Mouse (Mus musculus) MN1 (cell line): Measurements from ENCODE around the gene Atp5f1.
"Not testable (repeated sequence)": the region's sequence is repeated elsewhere in the genome, so short reads cannot be mapped to it uniquely, and the experiment has no call there.

Experiments
- DNase-seq: peaks from one replicate; pipeline ENCODE4 v3.0.0-alpha.2; 2016; ENCODE audit warnings: low spot score

Gene Atp5f1

DNA sequence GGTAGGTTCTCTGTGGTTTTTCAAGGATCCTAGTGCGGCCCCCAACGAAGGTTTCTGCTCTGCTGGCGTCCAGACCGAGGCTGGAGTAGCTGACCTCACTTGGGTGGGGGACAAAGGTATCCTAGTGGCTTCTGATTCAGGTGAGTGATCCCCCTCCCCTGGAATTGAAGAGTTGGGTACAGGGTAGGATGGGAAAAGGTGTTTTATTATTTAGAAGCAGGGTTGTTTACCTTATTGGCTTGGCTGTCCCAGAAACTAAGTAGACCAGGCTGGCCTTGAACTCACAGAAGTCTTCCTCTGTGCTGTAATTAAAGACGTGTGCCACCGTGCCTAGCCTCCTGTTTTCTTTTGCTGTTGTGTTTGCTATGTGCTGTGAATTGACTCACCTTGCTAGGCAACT lies at the start of gene Atp5f1:
Atp5f1 (minus strand) TSS at position 101 of the 400 bp plus-strand sequence.
- DNase-seq: no peak

GRCm38 (mm10) chr3:106003360-106003759 lies 43.5 kb upstream of the Atp5f1 start:
- not testable (repeated sequence) for DNase-seq

GRCm38 (mm10) chr3:106001416-106002370 lies 41.8 kb upstream of the Atp5f1 start:
- DNase-seq: no peak

DNA sequence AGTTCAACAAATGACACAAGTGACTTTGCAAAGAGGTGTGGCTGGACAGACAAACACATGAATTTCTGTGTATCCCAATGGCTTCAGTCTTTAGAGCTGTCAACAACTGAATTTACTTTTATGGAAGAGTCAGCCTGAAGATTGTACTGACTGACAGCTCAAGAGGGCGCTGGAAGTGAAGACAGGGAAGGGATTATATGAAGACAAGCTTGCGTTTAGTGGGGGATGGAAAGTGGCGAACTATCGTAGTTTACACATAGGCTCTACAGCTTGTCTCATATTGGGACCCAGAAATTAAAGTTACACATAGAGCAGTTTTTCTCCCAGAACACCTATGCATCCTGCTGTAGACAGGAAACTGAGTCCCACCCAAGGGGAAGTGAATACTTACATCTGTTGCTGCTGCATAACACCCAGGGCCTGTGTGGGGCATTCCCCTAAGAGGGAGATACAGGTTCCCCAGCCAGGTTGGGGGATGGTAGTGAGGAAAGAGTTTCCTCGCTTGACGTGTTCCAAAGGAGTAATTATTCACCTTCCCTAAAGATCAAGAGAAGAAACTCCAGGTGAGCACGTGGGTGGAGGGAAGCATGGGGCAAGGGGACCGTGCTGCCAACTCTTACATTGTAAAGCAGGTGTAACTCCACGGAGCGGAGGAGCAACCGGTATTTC lies 40.9 kb upstream of the Atp5f1 start:
- DNase-seq: no peak

DNA sequence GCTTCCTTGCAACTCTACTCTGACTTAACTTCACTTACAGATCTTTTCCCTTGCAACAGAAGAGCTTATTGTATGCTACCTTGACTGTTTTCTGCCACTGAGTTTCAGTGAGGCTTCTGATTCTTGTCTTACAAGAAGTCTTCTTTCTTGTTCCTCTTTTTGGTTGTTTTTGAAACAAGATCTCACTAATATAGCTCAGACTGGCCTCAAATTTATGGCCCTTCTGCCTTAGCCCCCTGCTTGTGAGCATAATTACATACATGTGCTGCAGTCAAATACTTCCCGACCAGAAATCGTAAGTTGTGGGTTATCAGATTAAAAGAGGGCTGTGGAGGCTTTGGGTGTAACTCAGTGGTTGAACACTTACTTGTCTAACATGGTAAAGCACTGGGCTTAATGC lies 34.8 kb upstream of the Atp5f1 start:
- DNase-seq: no peak

GRCm38 (mm10) chr3:105991653-105992283 lies 31.9 kb upstream of the Atp5f1 start:
- DNase-seq: peak; percentile 46

DNA sequence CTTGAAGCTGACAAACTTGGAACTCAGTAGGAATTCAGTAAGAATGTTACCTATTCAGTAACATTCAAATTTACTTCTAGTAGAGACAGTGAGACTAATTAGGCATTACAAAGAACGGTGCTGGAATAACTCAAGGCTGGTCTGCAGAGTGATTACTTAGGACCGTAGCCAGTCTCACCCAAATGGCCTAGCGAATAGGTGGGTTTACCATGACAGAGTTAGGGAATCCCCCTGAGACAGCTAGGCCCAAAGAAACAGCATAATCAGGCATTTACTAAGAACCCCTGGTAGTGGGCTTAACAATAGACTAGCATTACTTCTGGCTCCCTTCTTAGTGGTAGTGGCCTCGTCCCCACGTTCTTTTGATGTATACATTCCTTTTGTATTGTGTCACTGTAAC lies 29.7 kb upstream of the Atp5f1 start:
- not testable (repeated sequence) for DNase-seq

DNA sequence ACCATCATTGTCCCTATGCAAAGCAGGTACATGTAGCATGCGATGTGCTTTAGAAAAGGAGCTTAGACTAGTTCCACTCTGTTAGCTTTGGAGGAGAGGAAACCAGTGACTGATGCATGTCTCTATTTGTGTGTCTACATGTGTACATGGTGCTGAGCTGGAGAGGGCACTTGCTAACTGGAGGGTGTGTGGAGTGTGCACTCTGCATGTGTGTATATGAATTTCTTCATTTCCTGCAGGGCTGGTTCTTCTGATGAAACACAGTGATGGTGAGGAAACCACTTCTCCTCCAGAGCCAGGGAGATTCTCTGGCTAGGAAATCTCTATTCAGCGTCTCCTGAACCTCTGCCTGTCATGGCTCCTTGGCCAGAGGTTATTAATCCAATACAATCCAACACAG lies 14.3 kb upstream of the Atp5f1 start:
- no peak for DNase-seq

GRCm38 (mm10) chr3:105973411-105973810 lies 13.5 kb upstream of the Atp5f1 start, which contains the start of gene Ovgp1:
TSS of gene Ovgp1 (plus strand) at chr3:105973711.
- no peak for DNase-seq

DNA sequence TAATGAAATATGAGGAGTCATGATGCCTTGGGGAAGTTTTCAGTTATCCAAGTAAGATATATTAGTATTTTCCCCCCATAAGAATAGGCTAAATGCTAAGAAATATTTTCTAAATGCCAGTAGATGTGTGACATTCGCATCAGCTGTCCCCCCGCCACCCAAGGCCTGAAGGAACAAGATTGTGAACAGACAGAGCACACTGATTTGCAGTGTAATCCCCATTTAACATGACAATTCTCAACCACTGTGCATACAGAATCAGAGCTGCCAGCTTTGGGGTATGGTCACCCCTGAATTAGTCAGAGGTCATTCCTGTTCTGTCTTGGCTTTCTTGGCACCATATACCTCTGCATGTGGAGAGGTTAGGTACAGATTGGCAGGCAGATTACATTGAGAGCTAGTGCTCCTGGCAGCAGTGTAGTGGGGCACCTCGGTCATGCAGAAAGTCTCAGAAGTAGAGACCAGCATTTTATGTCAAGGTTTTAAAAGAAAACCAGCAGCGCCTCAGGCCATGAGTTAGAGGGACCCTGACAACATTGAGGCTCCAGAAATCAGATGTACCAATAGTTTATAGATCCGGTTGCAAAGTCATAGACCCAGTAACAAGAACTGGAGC lies 12.0 kb upstream of the Atp5f1 start:
- DNase-seq: no peak

- DNase-seq: peak; percentile 17
Observed at GRCm38 (mm10) chr3:105960700-105961099, 801 bp upstream of the Atp5f1 start.

DNA sequence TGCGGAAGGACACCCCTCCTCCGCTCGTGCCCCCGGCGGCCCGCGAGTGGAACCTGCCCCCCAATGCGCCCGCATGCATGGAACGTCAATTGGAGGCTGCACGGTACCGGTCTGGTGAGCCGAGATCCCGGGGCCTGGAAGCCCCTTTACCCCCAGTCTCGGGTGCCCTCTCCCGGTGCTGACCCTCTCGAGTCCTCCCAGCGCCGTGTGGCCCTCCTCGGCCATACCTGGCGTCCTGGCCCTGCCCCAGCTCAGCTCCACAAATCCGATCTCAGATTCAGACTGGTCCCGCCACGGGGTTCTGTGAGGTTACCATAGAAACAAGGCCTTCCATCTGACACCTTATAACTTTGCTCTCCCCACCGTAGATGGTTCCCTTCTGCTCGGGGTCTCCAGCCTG lies 314 bp downstream of the Atp5f1 start:
- peak; percentile 42 for DNase-seq

GRCm38 (mm10) chr3:105958974-105959580 lies 822 bp downstream of the Atp5f1 start, which contains the start of gene Wdr77:
TSS of gene Wdr77 (plus strand) at chr3:105959369.
- peak; percentile 98 for DNase-seq

DNA sequence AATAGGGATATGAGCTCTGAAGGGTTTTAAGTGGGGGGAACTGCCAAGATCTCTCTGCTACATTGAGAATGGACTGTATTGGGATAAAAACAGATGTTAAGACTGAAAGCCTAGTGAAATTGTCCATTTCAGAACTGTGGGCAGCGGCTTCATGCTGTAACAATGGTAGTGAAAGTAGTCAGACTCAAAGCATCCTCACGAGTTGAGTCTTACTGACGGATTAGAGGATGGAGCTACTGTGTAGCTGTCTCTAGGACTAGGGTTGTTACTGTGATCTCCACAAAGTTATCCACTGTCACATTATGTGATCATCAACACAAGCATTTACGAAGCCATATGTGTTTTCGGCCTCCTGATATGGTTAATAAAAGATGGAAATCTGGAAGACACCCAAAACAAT lies 1.7 kb downstream of the Atp5f1 start:
- DNase-seq: no peak

GRCm38 (mm10) chr3:105957235-105957634 lies 2.7 kb downstream of the Atp5f1 start:
- DNase-seq: peak; percentile 11

DNA sequence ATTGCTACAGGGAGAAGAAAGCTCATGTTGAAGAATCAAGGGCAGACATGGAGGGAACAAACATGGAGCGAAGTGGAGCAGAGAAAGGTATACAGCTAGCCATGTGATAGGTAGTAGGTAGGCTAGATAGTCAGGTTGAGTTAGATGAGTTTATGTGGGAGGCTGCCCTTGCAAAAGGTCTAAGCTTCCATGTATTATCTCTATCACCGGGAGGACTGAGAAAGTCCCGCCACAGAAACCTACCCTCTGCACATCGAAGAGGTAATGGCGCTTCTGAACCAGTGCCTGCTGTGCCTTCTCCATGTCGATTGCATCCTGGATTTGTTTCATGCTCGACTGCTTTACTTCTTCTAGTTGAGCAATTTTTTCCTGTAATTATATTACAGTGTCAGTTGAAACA lies 8.6 kb downstream of the Atp5f1 start:
- DNase-seq: no peak

GRCm38 (mm10) chr3:105936111-105936510 lies 23.8 kb downstream of the Atp5f1 start:
- no peak for DNase-seq

GRCm38 (mm10) chr3:105935033-105935432 lies 24.9 kb downstream of the Atp5f1 start:
- DNase-seq: no peak

DNA sequence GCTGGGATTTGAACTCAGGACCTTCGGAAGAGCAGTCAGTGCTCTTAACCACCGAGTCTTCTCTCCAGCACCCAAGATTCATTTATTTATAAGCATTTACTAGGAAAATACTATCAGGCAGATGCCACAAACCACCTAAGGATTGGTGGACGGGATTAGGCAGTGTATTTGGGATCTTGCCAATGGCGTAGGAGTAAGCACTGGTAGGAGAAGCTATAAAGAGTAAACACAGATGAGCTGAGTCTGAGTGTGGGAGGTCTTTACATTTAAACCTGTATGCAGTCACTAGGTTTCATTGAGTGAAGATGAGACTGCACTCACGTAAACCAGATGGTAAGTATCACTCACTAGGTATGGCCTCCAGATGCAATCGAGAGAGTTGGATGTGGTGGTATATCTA lies 26.0 kb downstream of the Atp5f1 start:
- no peak for DNase-seq

DNA sequence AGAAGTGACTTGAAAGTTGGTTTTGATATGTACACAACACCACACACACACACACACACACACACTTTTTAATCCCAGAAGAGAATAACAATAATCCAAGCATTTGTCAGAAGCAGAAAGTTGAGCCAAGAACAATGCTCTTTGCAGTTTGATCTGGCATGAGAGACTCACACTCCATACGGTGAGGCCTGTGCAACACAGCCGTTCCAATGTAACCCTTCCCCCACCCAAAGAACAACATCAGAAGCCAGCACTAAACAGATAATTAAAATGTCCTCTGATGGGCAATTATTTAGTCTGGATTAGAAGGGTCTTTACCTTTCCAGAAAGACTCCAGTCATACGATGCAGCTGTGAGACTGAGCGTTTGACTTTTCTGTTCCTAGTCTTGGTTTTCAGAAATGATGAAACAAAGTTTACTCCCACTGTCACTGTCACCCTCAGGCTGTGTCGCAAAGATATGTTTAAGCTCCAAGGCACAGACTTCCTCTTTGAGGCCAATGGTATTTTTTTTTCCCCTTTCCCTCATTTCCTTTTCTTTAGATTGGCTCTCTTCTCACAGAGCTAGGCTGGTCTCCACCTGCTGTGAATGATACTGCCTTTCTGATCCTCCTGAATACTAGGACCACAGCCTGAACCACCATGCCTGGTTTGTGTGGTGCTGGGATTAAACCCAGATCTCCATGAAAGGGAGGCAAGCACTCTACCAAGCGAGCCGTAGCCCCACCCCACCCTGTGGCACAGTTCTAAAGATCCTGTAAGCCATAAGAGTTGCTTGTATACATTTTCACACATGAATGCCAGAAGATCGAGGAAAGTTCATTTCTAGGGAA lies 27.4 kb downstream of the Atp5f1 start, which contains the start of gene I830077J02Rik:
I830077J02Rik (minus strand) TSS at position 425 of the 832 bp plus-strand sequence.
- DNase-seq: no peak

- DNase-seq: no peak
Observed at GRCm38 (mm10) chr3:105931095-105931494, 28.8 kb downstream of the Atp5f1 start.
